Mouse (Mus musculus): ENCODE measurements at regions not wholly inside any gene's neighbourhood (a gene's known extent, or its start where the extent isn't known, plus 50 kb on each side); places are given as distances from the start of the nearest gene placed in this dataset.

- DNase-seq (ENCODE audit: low spot score in 2 of 2), result no peak
Measured at GRCm38 (mm10) chr5:43136142-43136541, 96.8 kb upstream of the Cpeb2 start.

- DNase-seq (ENCODE audit: low spot score in 2 of 2), result no peak
Measured at GRCm38 (mm10) chr5:43137777-43138176, 95.2 kb upstream of the Cpeb2 start.

DNA sequence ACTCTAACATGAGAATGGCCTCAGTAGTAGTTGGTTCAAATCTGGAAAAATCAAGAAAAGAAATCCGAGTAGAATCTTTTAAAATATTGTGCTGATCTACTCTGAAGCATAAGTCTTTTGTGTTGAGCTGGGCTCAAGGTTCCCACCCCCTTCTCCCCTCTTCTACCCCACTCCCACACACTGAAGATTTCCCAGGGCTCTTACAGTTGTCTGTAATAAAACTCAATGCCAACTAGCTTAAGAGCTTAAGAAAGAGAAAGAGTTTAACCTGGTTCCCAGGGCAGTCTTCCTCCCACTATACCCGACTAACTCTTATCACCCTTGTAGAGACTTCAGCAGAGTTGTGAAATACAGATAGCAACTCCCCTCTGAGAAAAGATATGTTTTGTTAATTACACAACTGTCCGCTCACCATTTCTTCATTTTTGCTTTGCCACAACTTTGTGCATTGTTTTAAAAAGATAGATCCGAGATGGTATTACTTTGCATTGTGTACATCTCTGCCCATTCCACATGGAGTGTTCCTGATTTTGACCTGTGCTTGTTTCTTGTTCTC, 94.0 kb upstream of the Cpeb2 start:
- no peak for DNase-seq (ENCODE audit: low spot score in 2 of 2)

DNA sequence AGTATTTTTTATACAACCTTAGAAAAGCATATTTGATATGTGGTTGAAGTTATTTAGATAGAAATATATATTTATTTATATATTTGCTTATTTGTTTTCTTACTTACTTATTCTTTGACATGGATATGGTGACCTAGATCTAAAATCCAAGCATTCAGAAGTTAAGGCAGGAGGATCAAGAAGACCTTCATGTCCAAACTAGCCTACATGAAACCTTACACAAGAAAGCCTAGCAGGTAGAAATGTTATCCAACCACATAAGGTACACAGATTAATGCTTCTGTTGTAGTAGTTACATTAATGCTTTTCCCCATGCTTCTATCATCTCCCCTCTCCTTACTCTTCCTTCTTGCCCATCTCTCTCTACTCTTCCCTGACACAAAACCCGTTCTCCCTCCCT, 93.2 kb upstream of the Cpeb2 start:
- no peak for DNase-seq (ENCODE audit: low spot score in 2 of 2)

GRCm38 (mm10) chr5:43145939-43146338, 87.0 kb upstream of the Cpeb2 start:
- no peak for DNase-seq (ENCODE audit: low spot score in 2 of 2)

DNA sequence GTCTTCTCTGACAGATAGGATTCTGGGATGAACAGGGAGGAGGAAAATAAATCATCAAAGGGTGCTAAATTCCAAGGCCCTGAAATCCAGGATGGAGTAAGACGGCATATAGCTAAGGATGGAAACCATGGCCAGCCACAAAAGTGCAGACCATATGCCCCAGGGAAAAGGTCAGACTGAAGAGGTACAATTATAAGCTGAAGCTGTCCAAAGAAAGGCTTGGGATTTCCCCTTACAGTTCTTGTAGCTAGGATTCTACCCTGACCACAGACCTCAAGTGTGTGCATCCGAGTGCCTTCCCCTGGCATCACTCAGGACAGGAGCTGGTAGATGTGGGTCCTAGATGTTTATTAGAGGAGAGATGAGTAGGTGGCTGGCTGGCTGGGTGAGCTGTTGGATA, 86.0 kb upstream of the Cpeb2 start:
- DNase-seq (ENCODE audit: low spot score in 2 of 2), result no peak

GRCm38 (mm10) chr5:43148486-43148885, 84.5 kb upstream of the Cpeb2 start:
- no peak for DNase-seq (ENCODE audit: low spot score in 2 of 2)

GRCm38 (mm10) chr5:43149559-43149958, 83.4 kb upstream of the Cpeb2 start:
- no peak for DNase-seq (ENCODE audit: low spot score in 2 of 2)

GRCm38 (mm10) chr5:43151099-43151774, 81.7 kb upstream of the Cpeb2 start:
- DNase-seq (ENCODE audit: low spot score in 2 of 2), result no peak

DNA sequence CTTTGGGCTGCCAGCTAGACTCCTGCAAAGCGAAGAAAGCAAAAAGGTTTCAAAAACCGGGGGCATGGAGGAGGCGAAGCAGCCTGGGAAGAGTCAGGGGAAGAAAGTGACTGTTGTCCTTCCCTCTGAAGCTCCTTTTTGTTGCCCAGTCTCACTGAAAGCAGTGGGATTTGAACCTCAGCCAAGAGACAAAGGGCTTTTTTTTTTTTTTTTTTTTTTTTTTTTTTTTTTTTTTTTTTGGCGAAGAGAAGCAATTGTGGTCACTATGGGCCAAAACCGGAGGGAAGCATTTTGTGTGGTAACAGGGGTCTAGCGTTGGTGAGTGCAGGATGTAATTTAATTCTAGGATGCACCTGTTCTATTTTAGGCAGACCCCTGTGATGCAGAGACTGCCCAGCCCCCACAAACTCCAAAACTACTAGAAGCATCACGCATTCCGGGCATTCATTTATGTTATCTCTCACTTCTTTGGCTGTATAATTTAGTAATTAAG, 80.8 kb upstream of the Cpeb2 start:
- no peak for DNase-seq (ENCODE audit: low spot score in 2 of 2)

DNA sequence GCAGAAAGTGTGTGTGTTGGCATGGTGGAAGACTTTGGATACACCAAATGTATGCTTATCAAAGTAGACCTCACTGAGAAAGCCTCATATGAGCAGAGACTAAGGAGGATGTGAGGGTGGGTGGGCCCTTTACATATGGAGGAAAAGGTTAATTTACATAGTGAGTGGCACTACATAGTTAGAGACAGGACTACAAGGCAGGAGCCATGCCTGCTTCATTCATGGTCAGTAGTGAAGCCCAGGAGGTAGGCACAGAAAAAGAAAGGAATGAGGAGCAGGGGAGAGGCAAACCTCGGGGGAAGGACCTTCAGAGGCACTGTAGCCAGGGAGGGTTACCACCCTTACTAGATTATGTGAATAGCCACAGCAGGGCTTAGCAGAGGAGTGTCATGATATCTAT, 80.1 kb upstream of the Cpeb2 start:
- DNase-seq (ENCODE audit: low spot score in 2 of 2), result no peak

- DNase-seq (ENCODE audit: low spot score in 2 of 2), result no peak
Measured at GRCm38 (mm10) chr5:43156771-43157170, 76.2 kb upstream of the Cpeb2 start.

DNA sequence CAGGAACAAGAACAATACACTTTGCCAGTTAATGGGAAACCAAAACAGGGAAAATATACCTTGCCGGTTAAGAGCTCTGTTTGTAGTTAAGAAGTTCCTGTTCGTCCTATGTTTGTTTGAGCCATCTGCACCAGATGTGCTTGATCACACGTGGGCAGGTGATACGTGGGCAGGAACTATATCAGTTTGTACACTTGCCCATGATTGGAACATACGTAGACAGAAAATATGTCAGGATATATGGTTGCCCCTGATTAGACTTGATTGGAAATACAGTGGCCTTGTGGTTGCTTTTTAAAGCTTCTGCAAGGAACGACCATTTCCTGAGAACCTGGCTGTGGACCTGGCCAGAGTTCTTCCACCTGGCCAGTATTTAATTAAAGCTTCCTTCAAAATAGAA, 72.8 kb upstream of the Cpeb2 start:
- DNase-seq (ENCODE audit: low spot score in 2 of 2), result no peak

- DNase-seq (ENCODE audit: low spot score in 2 of 2), result no peak
Measured at GRCm38 (mm10) chr5:43181475-43181874, 51.5 kb upstream of the Cpeb2 start.

All from right cerebral cortex, postnatal 36 days (tissue).